Mouse (Mus musculus): Measurements from ENCODE around the gene Hhat.
A peak's percentile ranks its signal among the peaks of the same experiment; 100 is the strongest.

The Hhat gene

GRCm38 (mm10) chr1:192497505-192497904 lies 273.5 kb downstream of the Hhat start:
- no peak for DNase-seq (ENCODE audit: low read depth, low spot score)

- no peak for DNase-seq (ENCODE audit: low read depth, low spot score)
Observed at GRCm38 (mm10) chr1:192489908-192490825, 280.9 kb downstream of the Hhat start.

GRCm38 (mm10) chr1:192487571-192487970 lies 283.5 kb downstream of the Hhat start:
- DNase-seq (ENCODE audit: low read depth, low spot score) = no peak

GRCm38 (mm10) chr1:192485030-192485429 lies 286.0 kb downstream of the Hhat start:
- DNase-seq (ENCODE audit: low read depth, low spot score) = no peak

GRCm38 (mm10) chr1:192481446-192481845 lies 289.6 kb downstream of the Hhat start:
- DNase-seq (ENCODE audit: low read depth, low spot score) = no peak

- DNase-seq (ENCODE audit: low read depth, low spot score) = no peak
Observed at GRCm38 (mm10) chr1:192480072-192480784, 290.8 kb downstream of the Hhat start.

GRCm38 (mm10) chr1:192478176-192478575 lies 292.8 kb downstream of the Hhat start:
- no peak for DNase-seq (ENCODE audit: low read depth, low spot score)

- peak; percentile 13 for DNase-seq (ENCODE audit: low read depth, low spot score)
Observed at GRCm38 (mm10) chr1:192477556-192477955, 293.5 kb downstream of the Hhat start.

- DNase-seq (ENCODE audit: low read depth, low spot score) = no peak
Observed at GRCm38 (mm10) chr1:192476704-192477103, 294.3 kb downstream of the Hhat start.

- no peak for DNase-seq (ENCODE audit: low read depth, low spot score)
Observed at GRCm38 (mm10) chr1:192473134-192473533, 297.9 kb downstream of the Hhat start.

- peak; percentile 75 for DNase-seq (ENCODE audit: low read depth, low spot score)
Observed at GRCm38 (mm10) chr1:192472366-192472765, 298.7 kb downstream of the Hhat start.

GRCm38 (mm10) chr1:192463732-192464131 lies 307.3 kb downstream of the Hhat start:
- no peak for DNase-seq (ENCODE audit: low read depth, low spot score)

- peak; percentile 56 for DNase-seq (ENCODE audit: low read depth, low spot score)
Observed at GRCm38 (mm10) chr1:192457526-192458206, 313.4 kb downstream of the Hhat start.

GRCm38 (mm10) chr1:192457037-192457436 lies 314.0 kb downstream of the Hhat start:
- no peak for DNase-seq (ENCODE audit: low read depth, low spot score)

- peak; percentile 81 for DNase-seq (ENCODE audit: low read depth, low spot score)
Observed at GRCm38 (mm10) chr1:192454981-192455380, 316.0 kb downstream of the Hhat start.

- DNase-seq (ENCODE audit: low read depth, low spot score) = no peak
Observed at GRCm38 (mm10) chr1:192454501-192454900, 316.5 kb downstream of the Hhat start.

- no peak for DNase-seq (ENCODE audit: low read depth, low spot score)
Observed at GRCm38 (mm10) chr1:192451722-192452121, 319.3 kb downstream of the Hhat start.

- DNase-seq (ENCODE audit: low read depth, low spot score) = peak; percentile 48
Observed at GRCm38 (mm10) chr1:192450425-192450824, 320.6 kb downstream of the Hhat start.

GRCm38 (mm10) chr1:192449572-192450351 lies 321.3 kb downstream of the Hhat start:
- DNase-seq (ENCODE audit: low read depth, low spot score) = peak; percentile 66

- DNase-seq (ENCODE audit: low read depth, low spot score) = no peak
Observed at GRCm38 (mm10) chr1:192448512-192448911, 322.5 kb downstream of the Hhat start.

GRCm38 (mm10) chr1:192447666-192448065 lies 323.4 kb downstream of the Hhat start:
- no peak for DNase-seq (ENCODE audit: low read depth, low spot score)

Data from ES-CJ7 (cell line).